Mouse (Mus musculus) lung, embryonic 14.5 days (tissue): ENCODE results near the gene Syt8. TPM values are rescaled to one million over a fixed set of nuclear protein-coding genes. Genes with fewer than 3 reads are reported as not detected.
"Not testable (repeated sequence)": the region's sequence is repeated elsewhere in the genome, so short reads cannot be mapped to it uniquely, and the experiment has no call there.

Experiments used
- ATAC-seq: fragments of 200-750 bp; cut with Nextera tagmentation; 2 replicates; pipeline ENCODE4 v1.8.0; 2017; ENCODE audit warnings: mild to moderate bottlenecking, moderate TSS enrichment, moderate library complexity; ENCODE audit not compliant: insufficient read depth
- DNase-seq: peaks from one replicate; pipeline ENCODE4 v3.0.0-alpha.2; 2015
- H3K27ac ChIP-seq: fragments of 300-500 bp; sonication (generic); 2 replicates; pipeline ENCODE4 v1.5.1; 2014; ENCODE audit warnings: low read depth, mild to moderate bottlenecking, moderate library complexity
- H3K27me3 ChIP-seq: fragments of 300-500 bp; sonication (generic); 2 replicates; pipeline ENCODE4 v1.6.1; 2014; ENCODE audit warnings: low read length, control low read depth; ENCODE audit not compliant: insufficient read depth
- H3K36me3 ChIP-seq: fragments of 300-500 bp; sonication (generic); 2 replicates; pipeline ENCODE4 v1.6.1; 2014; ENCODE audit warnings: control low read depth; ENCODE audit not compliant: insufficient read depth
- H3K4me1 ChIP-seq: fragments of 300-500 bp; sonication (generic); 2 replicates; pipeline ENCODE4 v1.6.1; 2014; ENCODE audit warnings: antibody characterized with exemption, control low read depth; ENCODE audit not compliant: insufficient read depth
- H3K4me2 ChIP-seq: fragments of 300-500 bp; sonication (generic); 2 replicates; pipeline ENCODE4 v1.6.1; 2014; ENCODE audit warnings: mild to moderate bottlenecking
- H3K4me3 ChIP-seq: fragments of 300-500 bp; sonication (generic); 2 replicates; pipeline ENCODE4 v1.5.1; 2014; ENCODE audit warnings: low read depth, low read length
- H3K9ac ChIP-seq: fragments of 300-500 bp; sonication (generic); 2 replicates; pipeline ENCODE4 v1.6.1; 2014
- H3K9me3 ChIP-seq: fragments of 300-500 bp; sonication (generic); 2 replicates; pipeline ENCODE4 v1.6.1; 2016; ENCODE audit warnings: low read depth, low read length, control low read depth
- CTCF ChIP-seq: IDR thresholded peaks from 2 replicates; pipeline ENCODE4 v1.5.1; 2016; ENCODE audit warnings: antibody characterized with exemption, low read depth
- WGBS: fragments of 180-500 bp; shearing (Covaris S2); extraction: QIAGEN DNeasy Blood & Tissue Kit; methylation state at CpG from one replicate; pipeline ENCODE4 v1.1.7; 2014; 5-methylcytosine and 5-hydroxymethylcytosine counted together
- polyA plus RNA-seq: library from polyadenylated mRNA; unstranded; fragments of >200 nt; fragmentation: Nextera tagmentation; extraction: Ambion mirVana; gene quantifications from 2 replicates; pipeline ENCODE4 v1.2.1, GENCODE M21; 2014

Syt8 gene
- polyA plus RNA-seq, 1 experiment from 2014 or later, result not detected

GRCm38 (mm10) chr7:142398052-142398451 is 36.6 kb upstream of the Syt8 start:
- no peaks in the 10 kb centered on the region for H3K36me3 ChIP-seq
- no peaks in the 10 kb centered on the region for H3K27me3 ChIP-seq
- no peak overlapping the region for H3K4me3 ChIP-seq
- no peak for ATAC-seq
- H3K4me2 ChIP-seq, result no peak overlapping the region
- no peak for TF ChIP-seq CTCF
- peak; percentile 25 for DNase-seq
- H3K9ac ChIP-seq, result no peak overlapping the region
- no peak overlapping the region for H3K27ac ChIP-seq
- WGBS, result 38% methylated on average over 2 of the region's 2 CpGs
- no peaks in the 10 kb centered on the region for H3K9me3 ChIP-seq
- H3K4me1 ChIP-seq, result no peaks in the 10 kb centered on the region

- 74% methylated on average over 1 of the region's 1 CpGs for WGBS
- DNase-seq (no peak), ATAC-seq (no peak)
- no peak overlapping the region for H3K27ac ChIP-seq
- no peaks in the 10 kb centered on the region for H3K4me1 ChIP-seq
- H3K36me3 ChIP-seq, result no peaks in the 10 kb centered on the region
- H3K4me3 ChIP-seq, result no peak overlapping the region
- no peaks in the 10 kb centered on the region for H3K9me3 ChIP-seq
- H3K4me2 ChIP-seq, result no peak overlapping the region
- TF ChIP-seq CTCF, result no peak
- H3K9ac ChIP-seq, result no peak overlapping the region
- no peaks in the 10 kb centered on the region for H3K27me3 ChIP-seq
These were observed 35.4 kb upstream of the Syt8 start for GRCm38 (mm10) chr7:142399250-142399649.

- Histone ChIP-seq H3K9me3 (no peaks in the 10 kb centered on the region), H3K27me3 (no peaks in the 10 kb centered on the region), H3K4me3 (no peak overlapping the region), H3K9ac (no peak overlapping the region), H3K36me3 (no peaks in the 10 kb centered on the region), H3K27ac (no peak overlapping the region), H3K4me1 (no peaks in the 10 kb centered on the region), H3K4me2 (no peak overlapping the region)
- TF ChIP-seq CTCF, result no peak
- DNase-seq, result no peak
- WGBS, result 65% methylated on average over 7 of the region's 7 CpGs
- ATAC-seq, result no peak
These were observed 34.4 kb upstream of the Syt8 start for GRCm38 (mm10) chr7:142400112-142400749.

GRCm38 (mm10) chr7:142400750-142401142 is 33.9 kb upstream of the Syt8 start:
- 45% methylated on average over 7 of the region's 7 CpGs for WGBS
- no peak overlapping the region for H3K9ac ChIP-seq
- ATAC-seq, result no peak
- H3K36me3 ChIP-seq, result no peaks in the 10 kb centered on the region
- H3K27me3 ChIP-seq, result no peaks in the 10 kb centered on the region
- TF ChIP-seq CTCF, result no peak
- no peaks in the 10 kb centered on the region for H3K9me3 ChIP-seq
- H3K4me3 ChIP-seq, result no peak overlapping the region
- no peaks in the 10 kb centered on the region for H3K4me1 ChIP-seq
- H3K27ac ChIP-seq, result no peak overlapping the region
- H3K4me2 ChIP-seq, result no peak overlapping the region
- DNase-seq, result peak; percentile 17

GRCm38 (mm10) chr7:142403591-142403990 is 31.1 kb upstream of the Syt8 start:
- H3K9me3 ChIP-seq, result no peaks in the 10 kb centered on the region
- H3K4me3 ChIP-seq, result no peak overlapping the region
- DNase-seq (peak; percentile 47), ATAC-seq (no peak)
- no peaks in the 10 kb centered on the region for H3K27me3 ChIP-seq
- no peak overlapping the region for H3K4me2 ChIP-seq
- H3K4me1 ChIP-seq, result no peaks in the 10 kb centered on the region
- no peak overlapping the region for H3K27ac ChIP-seq
- H3K36me3 ChIP-seq, result no peaks in the 10 kb centered on the region
- 67% methylated on average over 4 of the region's 4 CpGs for WGBS
- TF ChIP-seq CTCF, result no peak
- no peak overlapping the region for H3K9ac ChIP-seq

- H3K9me3 ChIP-seq, DNase-seq, H3K36me3 ChIP-seq, H3K4me2 ChIP-seq, H3K4me3 ChIP-seq, H3K27me3 ChIP-seq, H3K27ac ChIP-seq, H3K9ac ChIP-seq, H3K4me1 ChIP-seq, ATAC-seq: not testable (repeated sequence)
- 90% methylated on average over 5 of the region's 5 CpGs for WGBS
These were observed 29.5 kb upstream of the Syt8 start for GRCm38 (mm10) chr7:142405134-142405533.

- Histone ChIP-seq H3K4me2 (no peak overlapping the region), H3K27ac (no peak overlapping the region), H3K9me3 (no peaks in the 10 kb centered on the region), H3K4me3 (no peak overlapping the region), H3K27me3 (no peaks in the 10 kb centered on the region), H3K4me1 (no peaks in the 10 kb centered on the region), H3K36me3 (no peaks in the 10 kb centered on the region), H3K9ac (no peak overlapping the region)
- DNase-seq (no peak), ATAC-seq (no peak)
- WGBS, result 63% methylated on average over 4 of the region's 4 CpGs
- no peak for TF ChIP-seq CTCF
These were observed 26.7 kb upstream of the Syt8 start for GRCm38 (mm10) chr7:142407935-142408334.

- no peaks in the 10 kb centered on the region for H3K4me1 ChIP-seq
- no peak overlapping the region for H3K9ac ChIP-seq
- no peak overlapping the region for H3K4me3 ChIP-seq
- no peak overlapping the region for H3K27ac ChIP-seq
- WGBS, result 92% methylated on average over 8 of the region's 8 CpGs
- ATAC-seq (no peak), DNase-seq (no peak)
- H3K36me3 ChIP-seq, result no peaks in the 10 kb centered on the region
- no peak overlapping the region for H3K4me2 ChIP-seq
- H3K9me3 ChIP-seq, result no peaks in the 10 kb centered on the region
- no peak for TF ChIP-seq CTCF
- no peaks in the 10 kb centered on the region for H3K27me3 ChIP-seq
These were observed 26.0 kb upstream of the Syt8 start for GRCm38 (mm10) chr7:142408686-142409085.
